Mouse (Mus musculus) heart, embryonic 11.5 days (tissue): ENCODE measurements around the gene Amer1. TPM values are rescaled to one million over a fixed set of nuclear protein-coding genes. Genes with fewer than 3 reads are reported as not detected.

Source experiments
- ATAC-seq: fragments of 200-750 bp; cut with Nextera tagmentation; replicated peaks from 2 replicates; pipeline ENCODE4 v1.8.0; 2017; ENCODE audit warnings: moderate library complexity; ENCODE audit not compliant: insufficient number of reproducible peaks, low FRiP score, low TSS enrichment
- H3K27ac ChIP-seq: fragments of 300-500 bp; sonication (generic); 2 replicates; pipeline ENCODE4 v1.5.1; 2014; ENCODE audit warnings: mild to moderate bottlenecking, low read depth, low read length
- H3K27me3 ChIP-seq: fragments of 300-500 bp; sonication (generic); 2 replicates; pipeline ENCODE4 v1.6.1; 2014; ENCODE audit warnings: mild to moderate bottlenecking, low read length, mixed read lengths; ENCODE audit not compliant: control insufficient read depth, insufficient read depth
- H3K36me3 ChIP-seq: fragments of 300-500 bp; sonication (generic); 2 replicates; pipeline ENCODE4 v1.6.1; 2014; ENCODE audit warnings: mild to moderate bottlenecking, low read length, moderate library complexity, mixed read lengths; ENCODE audit not compliant: control insufficient read depth, insufficient read depth
- H3K4me1 ChIP-seq: fragments of 300-500 bp; sonication (generic); 2 replicates; pipeline ENCODE4 v1.6.1; 2014; ENCODE audit warnings: low read length; ENCODE audit not compliant: control insufficient read depth, insufficient read depth
- H3K4me2 ChIP-seq: fragments of 300-500 bp; sonication (generic); 2 replicates; pipeline ENCODE4 v1.6.1; 2014; ENCODE audit warnings: mild to moderate bottlenecking, moderate library complexity
- H3K4me3 ChIP-seq: fragments of 300-500 bp; sonication (generic); 2 replicates; pipeline ENCODE4 v1.5.1; 2014; ENCODE audit warnings: low read depth, low read length
- H3K9ac ChIP-seq: fragments of 300-500 bp; sonication (generic); 2 replicates; pipeline ENCODE4 v1.6.1; 2014; ENCODE audit warnings: mild to moderate bottlenecking, low read depth, low read length, moderate library complexity
- H3K9me3 ChIP-seq: fragments of 300-500 bp; sonication (generic); replicated peaks from 2 replicates; pipeline ENCODE4 v1.6.1; 2016; ENCODE audit warnings: low read length; ENCODE audit not compliant: control insufficient read depth
- WGBS: fragments of 180-500 bp; shearing (Covaris S2); extraction: QIAGEN DNeasy Blood & Tissue Kit; methylation state at CpG from one replicate; pipeline ENCODE4 v1.1.7; 2014; ENCODE audit not compliant: insufficient replicate concordance; 5-methylcytosine and 5-hydroxymethylcytosine counted together
- polyA plus RNA-seq: library from polyadenylated mRNA; unstranded; fragments of >200 nt; fragmentation: Nextera tagmentation; extraction: Ambion mirVana; gene quantifications from 2 replicates; pipeline ENCODE4 v1.2.1, GENCODE M21; 2014

Gene Amer1
- polyA plus RNA-seq, 1 experiment from 2014 or later: 7.8 TPM

GRCm38 (mm10) chrX:95437236-95437635 lies 7.4 kb downstream of the Amer1 start:
- no peak overlapping the region for H3K4me3 ChIP-seq
- H3K4me2 ChIP-seq: no peak overlapping the region
- 94% methylated on average over 1 of the region's 1 CpGs for WGBS
- no peaks in the 10 kb centered on the region for H3K4me1 ChIP-seq
- H3K27me3 ChIP-seq: no peaks in the 10 kb centered on the region
- no peak overlapping the region for H3K27ac ChIP-seq
- ATAC-seq: no peak
- no peak overlapping the region for H3K9ac ChIP-seq
- H3K36me3 ChIP-seq: no peaks in the 10 kb centered on the region
- H3K9me3 ChIP-seq: no peaks in the 10 kb centered on the region

DNA sequence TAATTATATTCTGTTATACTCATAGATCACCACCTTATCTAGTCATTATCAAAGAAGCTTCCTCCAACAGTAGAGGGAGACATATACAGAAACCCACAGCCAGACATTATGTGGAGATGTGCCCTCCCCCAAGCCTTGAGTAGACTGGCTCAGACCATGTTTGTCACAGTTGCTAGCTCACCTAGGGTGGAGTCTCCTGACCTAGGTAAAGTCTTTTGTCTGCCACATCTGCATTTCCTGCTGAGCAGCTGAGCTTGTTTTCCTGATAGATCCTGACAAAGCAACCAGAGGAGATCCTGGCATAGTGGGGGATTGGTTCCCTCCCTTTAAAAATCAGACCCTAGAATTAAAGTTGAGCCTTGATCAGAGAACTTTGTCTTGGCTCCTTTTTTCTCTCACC lies 71.6 kb downstream of the Amer1 start:
- no peak overlapping the region for H3K9ac ChIP-seq
- H3K36me3 ChIP-seq: no peaks in the 10 kb centered on the region
- no peaks in the 10 kb centered on the region for H3K9me3 ChIP-seq
- H3K4me1 ChIP-seq: no peaks in the 10 kb centered on the region
- H3K27me3 ChIP-seq: no peaks in the 10 kb centered on the region
- no peak for ATAC-seq
- H3K4me3 ChIP-seq: no peak overlapping the region
- H3K27ac ChIP-seq: no peak overlapping the region
- no peak overlapping the region for H3K4me2 ChIP-seq

Other genes with a start within 250 kb of the Amer1 start
- gene Arhgef9, start 248.0 kb downstream of the Amer1 start, polyA plus RNA-seq: 7.8 and 10.0 TPM in 2 replicates
- gene Asb12, start 113.1 kb upstream of the Amer1 start, polyA plus RNA-seq: 5.1 and 6.7 TPM in 2 replicates
- gene Pfn5, start 113.2 kb upstream of the Amer1 start, polyA plus RNA-seq: not detected in 2 replicates
- 11.5 and 13.5 TPM in 2 replicates for gene Zc4h2, start 213.6 kb upstream of the Amer1 start, polyA plus RNA-seq